Mouse (Mus musculus): Measurements from ENCODE around the gene Dynlt3. TPM values are rescaled to one million over a fixed set of nuclear protein-coding genes. Genes with fewer than 3 reads are reported as not detected.
"Not testable (repeated sequence)": the region's sequence is repeated elsewhere in the genome, so short reads cannot be mapped to it uniquely, and the experiment has no call there.

The Dynlt3 gene
- 28.5 and 29.2 TPM in 2 replicates for polyA plus RNA-seq (2014; fragmentation: Nextera tagmentation; extraction: Ambion mirVana)

- peak within 1 kb of the TSS; percentile 66 for H3K9ac ChIP-seq (ENCODE audit: low read length)
- ATAC-seq (replicated peaks; ENCODE audit: low FRiP score) = peak; percentile 100
- H3K4me3 ChIP-seq (ENCODE audit: low read depth, low read length) = peak within 1 kb of the TSS; percentile 36
- peak; percentile 84 for DNase-seq (ENCODE audit: low spot score)
- H3K27ac ChIP-seq (ENCODE audit: low read depth, low read length) = peak within 1 kb of the TSS; percentile 28; the same call in 1 of the 2 replicates
- no peaks in the 10 kb centered on the region for H3K36me3 ChIP-seq (ENCODE audit: control insufficient read depth, insufficient read depth, low read length)
- H3K4me1 ChIP-seq (replicated peaks; ENCODE audit: control insufficient read depth, insufficient read depth, low read length) = no peaks in the 10 kb centered on the region
- WGBS = 14% methylated on average over 27 of the region's 30 CpGs
- H3K27me3 ChIP-seq (ENCODE audit: control insufficient read depth, insufficient read depth, low read length) = no peaks in the 10 kb centered on the region
- H3K4me2 ChIP-seq (ENCODE audit: low read depth, low read length, severe bottlenecking) = peak within 1 kb of the TSS; percentile 42
- H3K9me3 ChIP-seq (ENCODE audit: control insufficient read depth, low read length) = no peaks in the 10 kb centered on the region
Measured at GRCm38 (mm10) chrX:9662391-9663111, at the start of gene Dynlt3. TSS of gene Dynlt3 (minus strand) at chrX:9663003.

GRCm38 (mm10) chrX:9699815-9700214 is 37.0 kb upstream of the Dynlt3 start:
- Histone ChIP-seq H3K27ac (ENCODE audit: low read depth, low read length) (no peak overlapping the region), H3K9ac (ENCODE audit: low read length) (no peak overlapping the region), H3K4me3 (ENCODE audit: low read depth, low read length) (no peak overlapping the region), H3K36me3 (ENCODE audit: control insufficient read depth, insufficient read depth, low read length) (no peaks in the 10 kb centered on the region), H3K27me3 (ENCODE audit: control insufficient read depth, insufficient read depth, low read length) (no peaks in the 10 kb centered on the region), H3K4me2 (ENCODE audit: low read depth, low read length, severe bottlenecking) (no peak overlapping the region), H3K9me3 (ENCODE audit: control insufficient read depth, low read length) (no peaks in the 10 kb centered on the region), H3K4me1 (replicated peaks; ENCODE audit: control insufficient read depth, insufficient read depth, low read length) (no peaks in the 10 kb centered on the region)
- ATAC-seq (replicated peaks; ENCODE audit: low FRiP score) = no peak
- DNase-seq (ENCODE audit: low spot score) = no peak
- 95% methylated on average over 3 of the region's 3 CpGs for WGBS

- Histone ChIP-seq H3K4me2 (ENCODE audit: low read depth, low read length, severe bottlenecking) (no peak overlapping the region), H3K4me1 (replicated peaks; ENCODE audit: control insufficient read depth, insufficient read depth, low read length) (no peaks in the 10 kb centered on the region), H3K9ac (ENCODE audit: low read length) (no peak overlapping the region), H3K36me3 (ENCODE audit: control insufficient read depth, insufficient read depth, low read length) (no peaks in the 10 kb centered on the region), H3K9me3 (ENCODE audit: control insufficient read depth, low read length) (no peaks in the 10 kb centered on the region), H3K27ac (ENCODE audit: low read depth, low read length) (no peak overlapping the region), H3K4me3 (ENCODE audit: low read depth, low read length) (no peak overlapping the region), H3K27me3 (ENCODE audit: control insufficient read depth, insufficient read depth, low read length) (no peaks in the 10 kb centered on the region)
- DNase-seq (ENCODE audit: low spot score) (no peak), ATAC-seq (replicated peaks; ENCODE audit: low FRiP score) (peak; percentile 89)
- 44% methylated on average over 6 of the region's 6 CpGs for WGBS
Measured at GRCm38 (mm10) chrX:9695997-9696396, 33.2 kb upstream of the Dynlt3 start.

- H3K4me3 ChIP-seq (ENCODE audit: low read depth, low read length) = no peak overlapping the region
- H3K4me2 ChIP-seq (ENCODE audit: low read depth, low read length, severe bottlenecking) = no peak overlapping the region
- H3K36me3 ChIP-seq (ENCODE audit: control insufficient read depth, insufficient read depth, low read length) = no peaks in the 10 kb centered on the region
- H3K9ac ChIP-seq (ENCODE audit: low read length) = no peak overlapping the region
- no peaks in the 10 kb centered on the region for H3K9me3 ChIP-seq (ENCODE audit: control insufficient read depth, low read length)
- H3K27ac ChIP-seq (ENCODE audit: low read depth, low read length) = no peak overlapping the region
- no peaks in the 10 kb centered on the region for H3K4me1 ChIP-seq (replicated peaks; ENCODE audit: control insufficient read depth, insufficient read depth, low read length)
- ATAC-seq (replicated peaks; ENCODE audit: low FRiP score) (no peak), DNase-seq (ENCODE audit: low spot score) (no peak)
- no peaks in the 10 kb centered on the region for H3K27me3 ChIP-seq (ENCODE audit: control insufficient read depth, insufficient read depth, low read length)
- 64% methylated on average over 1 of the region's 1 CpGs for WGBS
Measured at GRCm38 (mm10) chrX:9672040-9672439, 9.2 kb upstream of the Dynlt3 start.

GRCm38 (mm10) chrX:9671418-9671817 is 8.6 kb upstream of the Dynlt3 start:
- no peak for ATAC-seq (replicated peaks; ENCODE audit: low FRiP score)
- Histone ChIP-seq H3K4me3 (ENCODE audit: low read depth, low read length) (no peak overlapping the region), H3K9me3 (ENCODE audit: control insufficient read depth, low read length) (no peaks in the 10 kb centered on the region), H3K4me1 (replicated peaks; ENCODE audit: control insufficient read depth, insufficient read depth, low read length) (no peaks in the 10 kb centered on the region), H3K27ac (ENCODE audit: low read depth, low read length) (no peak overlapping the region), H3K36me3 (ENCODE audit: control insufficient read depth, insufficient read depth, low read length) (no peaks in the 10 kb centered on the region), H3K27me3 (ENCODE audit: control insufficient read depth, insufficient read depth, low read length) (no peaks in the 10 kb centered on the region), H3K9ac (ENCODE audit: low read length) (no peak overlapping the region), H3K4me2 (ENCODE audit: low read depth, low read length, severe bottlenecking) (no peak overlapping the region)
- DNase-seq (ENCODE audit: low spot score) = no peak
- WGBS = 90% methylated on average over 3 of the region's 3 CpGs

GRCm38 (mm10) chrX:9652806-9653205 is 10.0 kb downstream of the Dynlt3 start:
- H3K36me3 ChIP-seq (ENCODE audit: control insufficient read depth, insufficient read depth, low read length) = no peaks in the 10 kb centered on the region
- DNase-seq (ENCODE audit: low spot score) = no peak
- no peaks in the 10 kb centered on the region for H3K27me3 ChIP-seq (ENCODE audit: control insufficient read depth, insufficient read depth, low read length)
- no peak overlapping the region for H3K4me2 ChIP-seq (ENCODE audit: low read depth, low read length, severe bottlenecking)
- ATAC-seq (replicated peaks; ENCODE audit: low FRiP score) = no peak
- WGBS = 63% methylated on average over 3 of the region's 3 CpGs
- no peaks in the 10 kb centered on the region for H3K9me3 ChIP-seq (ENCODE audit: control insufficient read depth, low read length)
- no peak overlapping the region for H3K9ac ChIP-seq (ENCODE audit: low read length)
- no peak overlapping the region for H3K4me3 ChIP-seq (ENCODE audit: low read depth, low read length)
- H3K4me1 ChIP-seq (replicated peaks; ENCODE audit: control insufficient read depth, insufficient read depth, low read length) = no peaks in the 10 kb centered on the region
- H3K27ac ChIP-seq (ENCODE audit: low read depth, low read length) = no peak overlapping the region

- not testable (repeated sequence) for H3K4me2 ChIP-seq (ENCODE audit: low read depth, low read length, severe bottlenecking); H3K4me3 ChIP-seq (ENCODE audit: low read depth, low read length); ATAC-seq (replicated peaks; ENCODE audit: low FRiP score); H3K27ac ChIP-seq (ENCODE audit: low read depth, low read length); H3K4me1 ChIP-seq (replicated peaks; ENCODE audit: control insufficient read depth, insufficient read depth, low read length); H3K9me3 ChIP-seq (ENCODE audit: control insufficient read depth, low read length); H3K36me3 ChIP-seq (ENCODE audit: control insufficient read depth, insufficient read depth, low read length); DNase-seq (ENCODE audit: low spot score); H3K9ac ChIP-seq (ENCODE audit: low read length); H3K27me3 ChIP-seq (ENCODE audit: control insufficient read depth, insufficient read depth, low read length)
- WGBS = 75% methylated on average over 5 of the region's 5 CpGs
Measured at GRCm38 (mm10) chrX:9640594-9640993, 22.2 kb downstream of the Dynlt3 start.

GRCm38 (mm10) chrX:9640126-9640525 is 22.7 kb downstream of the Dynlt3 start:
- not testable (repeated sequence) for H3K36me3 ChIP-seq (ENCODE audit: control insufficient read depth, insufficient read depth, low read length); H3K9ac ChIP-seq (ENCODE audit: low read length); ATAC-seq (replicated peaks; ENCODE audit: low FRiP score); H3K27ac ChIP-seq (ENCODE audit: low read depth, low read length); H3K4me3 ChIP-seq (ENCODE audit: low read depth, low read length); H3K4me1 ChIP-seq (replicated peaks; ENCODE audit: control insufficient read depth, insufficient read depth, low read length); H3K27me3 ChIP-seq (ENCODE audit: control insufficient read depth, insufficient read depth, low read length); H3K9me3 ChIP-seq (ENCODE audit: control insufficient read depth, low read length); H3K4me2 ChIP-seq (ENCODE audit: low read depth, low read length, severe bottlenecking); DNase-seq (ENCODE audit: low spot score)
- 66% methylated on average over 2 of the region's 2 CpGs for WGBS

Data from forebrain, embryonic 11.5 days (tissue).